In genomic region chr12:105084171-105084570, GRCm38 (mm10) we compare ENCODE assay signal across 25 mouse cellular contexts. TPM values are rescaled to one million over a fixed set of nuclear protein-coding genes. Genes with fewer than 3 reads are reported as not detected.
A peak's percentile ranks its signal among the peaks of the same experiment; 100 is the strongest.
DNase-seq lines count a peak whose midpoint lies in the region; ATAC-seq lines count a peak whose summit lies in the region.
"Had no signal": no experiment of that assay in that cellular context is flagged by ENCODE, and none has a peak within 500 bp of the region (broad histone marks: within the 10 kb centered on the region; RNA-seq: fewer than 3 reads in every experiment).

No protein-coding gene starts in this region.

- intact Hi-C loops in gastrocnemius, postnatal 36 days (cut with DNase I), result no loop called here

- 72% methylated on average over 5 of the region's 5 CpGs for WGBS in kidney, embryonic 14.5 days

- no peaks in the 10 kb centered on the region for H3K4me1 ChIP-seq in kidney, embryonic 14.5 days (ENCODE audit: control insufficient read depth, insufficient read depth, low read length)
- H3K4me1 ChIP-seq: embryonic facial prominence, embryonic 13.5 days; hindbrain, embryonic 15.5 days; limb, embryonic 15.5 days; liver, embryonic 15.5 days had no signal

- H3K27ac ChIP-seq in kidney, embryonic 14.5 days (ENCODE audit: low read depth, low read length), result no peak overlapping the region
- H3K27ac ChIP-seq: embryonic facial prominence, embryonic 13.5 days; forebrain, embryonic 12.5 days; hindbrain, embryonic 15.5 days; limb, embryonic 15.5 days; liver, embryonic 15.5 days; midbrain, embryonic 15.5 days; neural tube, embryonic 12.5 days had no signal

- ATAC-seq in kidney, embryonic 14.5 days (ENCODE audit: low FRiP score, low TSS enrichment), result no peak
- ATAC-seq: CD4-positive, CD25-positive, alpha-beta regulatory T cell, adult 4 months; midbrain, embryonic 15.5 days had no signal

- no peaks in the 10 kb centered on the region for H3K36me3 ChIP-seq in kidney, embryonic 14.5 days (ENCODE audit: control insufficient read depth, insufficient read depth, low read length)
- H3K36me3 ChIP-seq: embryonic facial prominence, embryonic 13.5 days; forebrain, embryonic 12.5 days; hindbrain, embryonic 15.5 days; limb, embryonic 15.5 days; liver, embryonic 15.5 days; midbrain, embryonic 15.5 days; neural tube, embryonic 12.5 days had no signal

- H3K27me3 ChIP-seq in kidney, embryonic 14.5 days (ENCODE audit: control insufficient read depth, insufficient read depth, low read length), result no peaks in the 10 kb centered on the region
- H3K27me3 ChIP-seq: embryonic facial prominence, embryonic 13.5 days; forebrain, embryonic 12.5 days; hindbrain, embryonic 15.5 days; limb, embryonic 15.5 days; liver, embryonic 15.5 days; midbrain, embryonic 15.5 days; neural tube, embryonic 12.5 days had no signal

- no peak overlapping the region for H3K4me3 ChIP-seq in kidney, embryonic 14.5 days (ENCODE audit: low read length)
- H3K4me3 ChIP-seq: embryonic facial prominence, embryonic 13.5 days; erythroblast, embryonic 14.5 days; forebrain, embryonic 12.5 days; hindbrain, embryonic 15.5 days; limb, embryonic 15.5 days; liver, embryonic 15.5 days; midbrain, embryonic 15.5 days; neural tube, embryonic 12.5 days had no signal

- no peak overlapping the region for H3K9ac ChIP-seq in kidney, embryonic 14.5 days (ENCODE audit: low read depth, low read length)
- H3K9ac ChIP-seq: embryonic facial prominence, embryonic 13.5 days; forebrain, embryonic 12.5 days; hindbrain, embryonic 15.5 days; limb, embryonic 15.5 days; liver, embryonic 15.5 days; midbrain, embryonic 15.5 days; neural tube, embryonic 12.5 days had no signal

- H3K9me3 ChIP-seq in kidney, embryonic 14.5 days (ENCODE audit: control insufficient read depth, low read length), result no peaks in the 10 kb centered on the region
- H3K9me3 ChIP-seq: embryonic facial prominence, embryonic 13.5 days; forebrain, embryonic 12.5 days; hindbrain, embryonic 15.5 days; limb, embryonic 15.5 days; liver, embryonic 15.5 days; midbrain, embryonic 15.5 days; neural tube, embryonic 12.5 days had no signal

- no peak overlapping the region for H3K4me2 ChIP-seq in kidney, embryonic 14.5 days (replicated peaks; ENCODE audit: low read depth, low read length)
- H3K4me2 ChIP-seq: embryonic facial prominence, embryonic 13.5 days; forebrain, embryonic 12.5 days; heart, embryonic 11.5 days; hindbrain, embryonic 15.5 days; limb, embryonic 15.5 days; liver, embryonic 15.5 days; midbrain, embryonic 15.5 days; neural tube, embryonic 12.5 days had no signal

- DNase-seq in adrenal gland, postnatal 36 days, result peak; percentile 7 to 44
- DNase-seq in adrenal gland, postnatal 10 days, result no peak
- peak; percentile 46 for DNase-seq in gastrocnemius, postnatal 25 days
- DNase-seq in gastrocnemius, postnatal 36 days, result no peak
- peak; percentile 53 for DNase-seq in cerebellum, adult 9-11 months
- no peak for DNase-seq in thymus, postnatal 0 days (ENCODE audit: low spot score)
- DNase-seq: embryo, embryonic 11 days; kidney, adult 2 months; kidney, postnatal 10 days; left cerebral cortex, postnatal 4 days; lung, postnatal 4 days; retina, postnatal 1 day; right cerebral cortex, postnatal 25 days; thymus, postnatal 4 days had no signal

RNA-seq across cellular contexts. Expression of gene Glrx5, which starts 51.7 kb away (rescaled TPM):
- total RNA-seq in adrenal gland, postnatal 36 days (2021), result 100 to 1,000 TPM; 159 to 254 TPM
- 100 to 1,000 TPM; 158 to 160 TPM for total RNA-seq in adrenal gland, postnatal 10 days (2021)
- total RNA-seq in gastrocnemius, postnatal 25 days (2021), result 10 to 100 TPM; 63.5 to 64.9 TPM
- total RNA-seq in gastrocnemius, postnatal 36 days (2021), result 10 to 100 TPM; 57.9 to 61.2 TPM
- polyA plus RNA-seq in thymus, postnatal 0 days (2015; fragmentation: Nextera tagmentation; extraction: Ambion mirVana), result 153 and 160 TPM in 2 replicates
- 161 and 195 TPM in 2 replicates for polyA plus RNA-seq in kidney, embryonic 14.5 days (2014; fragmentation: Nextera tagmentation; extraction: Ambion mirVana)

Comparison
In these comparisons a context has a peak if more than half of its experiments do, and no peak if none do; other contexts are left out.
1. DNase-seq: peak in adrenal gland, postnatal 36 days (2 of 2), gastrocnemius, postnatal 25 days (single experiment) and cerebellum, adult 9-11 months (single experiment); none in adrenal gland, postnatal 10 days (single experiment), gastrocnemius, postnatal 36 days (0 of 2) and thymus, postnatal 0 days (single experiment).